Mouse (Mus musculus) neural tube, embryonic 11.5 days (tissue): ENCODE results near the gene Zcchc2. TPM values are rescaled to one million over a fixed set of nuclear protein-coding genes. Genes with fewer than 3 reads are reported as not detected.

Source experiments
- polyA plus RNA-seq: library from polyadenylated mRNA; unstranded; fragments of >200 nt; fragmentation: Nextera tagmentation; extraction: Ambion mirVana; gene quantifications from 2 replicates; pipeline ENCODE4 v1.2.1, GENCODE M21; 2014

Zcchc2 gene
- polyA plus RNA-seq, 1 experiment from 2014 or later: 2.6 TPM

Other genes with a start within 250 kb of the Zcchc2 start
- gene Tnfrsf11a, start 209.7 kb upstream of the Zcchc2 start, polyA plus RNA-seq: 0.42 and 0.73 TPM in 2 replicates
- 6.5 and 6.6 TPM in 2 replicates for gene Phlpp1, start 181.3 kb downstream of the Zcchc2 start, polyA plus RNA-seq